Mouse (Mus musculus) embryonic facial prominence, embryonic 15.5 days (tissue): Measurements from ENCODE around the gene Methig1. TPM values are rescaled to one million over a fixed set of nuclear protein-coding genes. Genes with fewer than 3 reads are reported as not detected.
A peak's percentile ranks its signal among the peaks of the same experiment; 100 is the strongest.
"Not testable (repeated sequence)": the region's sequence is repeated elsewhere in the genome, so short reads cannot be mapped to it uniquely, and the experiment has no call there.

Experiments
- ATAC-seq: fragments of 200-750 bp; cut with Nextera tagmentation; 2 replicates; pipeline ENCODE4 v1.8.0; 2017; ENCODE audit warnings: low read depth, moderate TSS enrichment; ENCODE audit not compliant: insufficient number of reproducible peaks, low FRiP score, low TSS enrichment
- H3K27ac ChIP-seq: fragments of 300-500 bp; sonication (generic); replicated peaks from 2 replicates; pipeline ENCODE4 v1.5.1; 2015; ENCODE audit warnings: mild to moderate bottlenecking, inconsistent platforms
- H3K27me3 ChIP-seq: fragments of 300-500 bp; sonication (generic); 2 replicates; pipeline ENCODE4 v1.6.1; 2015; ENCODE audit warnings: inconsistent platforms
- H3K36me3 ChIP-seq: fragments of 300-500 bp; sonication (generic); 2 replicates; pipeline ENCODE4 v1.6.1; 2015; ENCODE audit warnings: mild to moderate bottlenecking, inconsistent platforms
- H3K4me1 ChIP-seq: fragments of 300-500 bp; sonication (generic); 2 replicates; pipeline ENCODE4 v1.6.1; 2015; ENCODE audit warnings: inconsistent platforms
- H3K4me2 ChIP-seq: fragments of 300-500 bp; sonication (generic); replicated peaks from 2 replicates; pipeline ENCODE4 v1.6.1; 2015; ENCODE audit warnings: mild to moderate bottlenecking, inconsistent platforms
- H3K4me3 ChIP-seq: fragments of 300-500 bp; sonication (generic); replicated peaks from 2 replicates; pipeline ENCODE4 v1.5.1; 2015; ENCODE audit warnings: mild to moderate bottlenecking, inconsistent platforms
- H3K9ac ChIP-seq: fragments of 300-500 bp; sonication (generic); 2 replicates; pipeline ENCODE4 v1.6.1; 2015; ENCODE audit warnings: inconsistent platforms
- H3K9me3 ChIP-seq: fragments of 300-500 bp; sonication (generic); replicated peaks from 2 replicates; pipeline ENCODE4 v1.6.1; 2016; ENCODE audit warnings: inconsistent platforms
- WGBS: fragments of 180-500 bp; shearing (Covaris S2); methylation state at CpG from one replicate; pipeline ENCODE4 v1.1.7; 2015; 5-methylcytosine and 5-hydroxymethylcytosine counted together
- polyA plus RNA-seq: library from polyadenylated mRNA; unstranded; fragments of >200 nt; fragmentation: Nextera tagmentation; extraction: Ambion mirVana; gene quantifications from 2 replicates; pipeline ENCODE4 v1.2.1, GENCODE M21; 2015

Gene Methig1
- polyA plus RNA-seq, 1 experiment from 2014 or later, result not detected

GRCm38 (mm10) chr15:100321134-100321533 lies 31.8 kb upstream of the Methig1 start:
- WGBS, result 56% methylated on average over 5 of the region's 5 CpGs
- H3K4me2 ChIP-seq, result no peak overlapping the region
- ATAC-seq, result no peak
- no peak overlapping the region for H3K9ac ChIP-seq
- peaks cover 5% of the 10 kb centered on the region; the same call in 1 of the 2 replicates for H3K4me1 ChIP-seq
- peak overlapping the region; percentile 1; the same call in 1 of the 2 replicates for H3K27ac ChIP-seq
- no peak overlapping the region for H3K4me3 ChIP-seq
- H3K36me3 ChIP-seq, result no peaks in the 10 kb centered on the region
- H3K9me3 ChIP-seq, result no peaks in the 10 kb centered on the region
- H3K27me3 ChIP-seq, result no peaks in the 10 kb centered on the region

DNA sequence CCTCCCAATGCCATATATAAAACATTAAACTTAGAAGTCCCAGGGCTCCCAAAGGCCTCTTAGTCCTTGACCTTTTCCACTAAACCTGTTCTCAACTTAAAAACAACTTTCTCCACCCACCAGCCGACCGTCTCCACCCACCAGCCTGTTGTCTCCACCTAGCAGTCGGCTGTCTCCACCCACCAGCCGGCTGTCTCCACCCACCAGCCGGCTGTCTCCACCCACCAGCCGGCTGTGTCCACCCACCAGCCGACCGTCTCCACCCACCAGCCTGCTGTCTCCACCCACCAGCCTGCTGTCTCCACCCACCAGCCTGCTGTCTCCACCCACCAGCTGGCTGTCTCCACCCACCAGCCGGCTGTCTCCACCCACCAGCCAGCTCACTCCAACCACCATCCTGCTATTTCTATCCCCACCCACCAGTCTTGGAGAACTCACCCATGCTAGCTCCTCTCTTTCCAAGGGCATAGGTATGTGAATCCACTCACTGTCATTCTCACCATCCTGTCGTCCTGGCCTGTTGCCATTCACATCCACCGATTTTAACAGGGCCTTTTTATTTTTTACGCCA lies 28.8 kb upstream of the Methig1 start:
- Histone ChIP-seq H3K4me1 (peaks cover 5% of the 10 kb centered on the region; the same call in 1 of the 2 replicates), H3K4me2 (no peak overlapping the region), H3K9ac (no peak overlapping the region), H3K27me3 (no peaks in the 10 kb centered on the region), H3K4me3 (no peak overlapping the region), H3K9me3 (no peaks in the 10 kb centered on the region), H3K27ac (no peak overlapping the region), H3K36me3 (no peaks in the 10 kb centered on the region)
- no peak for ATAC-seq
- WGBS, result 71% methylated on average over 12 of the region's 12 CpGs

DNA sequence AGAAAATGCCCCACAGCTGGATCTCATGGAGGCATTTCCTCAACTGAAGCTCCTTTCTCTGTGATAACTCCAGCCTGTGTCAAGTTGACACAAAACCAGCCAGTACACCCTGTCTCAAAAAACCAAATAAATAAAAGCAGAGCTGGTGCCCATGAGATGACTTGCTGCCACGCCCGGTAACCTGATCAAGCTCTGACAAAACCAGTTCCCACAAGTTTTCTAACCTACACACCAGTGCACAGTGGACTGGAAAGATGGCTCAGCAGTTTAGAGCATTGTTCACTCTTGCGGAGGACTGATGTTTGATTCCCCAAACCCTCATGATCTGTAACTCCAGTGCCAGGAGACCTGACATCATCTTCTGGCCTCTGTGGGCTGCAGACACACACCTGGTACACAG lies 27.7 kb upstream of the Methig1 start:
- Histone ChIP-seq H3K4me2 (no peak overlapping the region), H3K27ac (peak overlapping the region; percentile 17; the same call in 1 of the 2 replicates), H3K27me3 (no peaks in the 10 kb centered on the region), H3K9me3 (no peaks in the 10 kb centered on the region), H3K4me1 (peaks cover under 1% of the 10 kb centered on the region; the same call in 1 of the 2 replicates), H3K36me3 (no peaks in the 10 kb centered on the region), H3K9ac (no peak overlapping the region), H3K4me3 (no peak overlapping the region)
- WGBS, result 64% methylated on average over 3 of the region's 3 CpGs
- ATAC-seq, result 0 out of 2 replicates have a peak, but pooled peaks have one; percentile 24

DNA sequence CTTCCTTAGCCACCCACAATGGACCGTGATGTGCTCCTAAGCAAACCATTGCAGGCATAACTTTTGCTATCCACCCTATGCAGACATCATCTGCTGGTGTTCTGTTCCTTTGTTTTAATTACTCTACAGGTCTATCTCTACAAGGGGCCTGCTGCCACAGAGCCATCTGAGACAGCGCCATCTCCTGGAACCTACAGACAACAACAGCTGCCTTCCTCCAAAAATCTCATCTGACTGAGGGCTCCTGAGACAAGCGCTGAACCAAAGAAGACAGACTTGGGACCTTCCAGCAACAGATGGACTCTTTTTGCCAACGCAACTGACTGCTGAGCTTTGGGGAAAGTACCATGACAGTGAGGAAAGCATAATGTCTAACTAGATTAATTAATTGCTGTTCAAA lies 24.9 kb upstream of the Methig1 start:
- not testable (repeated sequence) for H3K4me1 ChIP-seq, H3K9me3 ChIP-seq, H3K27me3 ChIP-seq, H3K27ac ChIP-seq, H3K4me2 ChIP-seq, ATAC-seq, H3K36me3 ChIP-seq, H3K4me3 ChIP-seq, H3K9ac ChIP-seq
- WGBS, result 76% methylated on average over 4 of the region's 4 CpGs

DNA sequence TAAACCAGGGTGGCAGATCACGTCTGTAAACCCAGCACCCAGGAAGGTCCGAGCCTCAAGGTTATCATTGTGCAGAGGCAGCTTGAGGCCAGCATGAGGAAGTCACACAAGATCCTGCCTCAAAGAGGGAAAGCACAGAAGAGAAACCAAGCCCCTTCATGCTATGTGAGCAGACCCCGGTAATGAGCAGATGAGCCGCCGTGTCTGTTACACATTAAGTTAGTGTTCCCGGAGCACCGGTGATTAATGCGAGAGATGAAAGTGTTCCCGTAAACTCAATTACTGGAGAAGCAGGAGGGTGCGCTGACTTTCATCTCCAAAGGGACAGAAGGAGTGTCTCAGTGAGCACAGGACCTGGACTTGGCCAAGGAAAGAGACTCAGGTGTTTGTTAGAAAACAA lies 23.6 kb upstream of the Methig1 start:
- not testable (repeated sequence) for H3K9ac ChIP-seq, H3K4me3 ChIP-seq, H3K4me1 ChIP-seq, ATAC-seq, H3K9me3 ChIP-seq, H3K4me2 ChIP-seq, H3K36me3 ChIP-seq, H3K27ac ChIP-seq, H3K27me3 ChIP-seq
- 31% methylated on average over 10 of the region's 10 CpGs for WGBS

- H3K27me3 ChIP-seq, result no peaks in the 10 kb centered on the region
- H3K9ac ChIP-seq, result no peak overlapping the region
- H3K4me3 ChIP-seq, result no peak overlapping the region
- 84% methylated on average over 7 of the region's 7 CpGs for WGBS
- no peak overlapping the region for H3K4me2 ChIP-seq
- no peak overlapping the region for H3K27ac ChIP-seq
- H3K9me3 ChIP-seq, result no peaks in the 10 kb centered on the region
- no peaks in the 10 kb centered on the region for H3K36me3 ChIP-seq
- H3K4me1 ChIP-seq, result no peaks in the 10 kb centered on the region
- no peak for ATAC-seq
Measured at GRCm38 (mm10) chr15:100330739-100331138, 22.2 kb upstream of the Methig1 start.

DNA sequence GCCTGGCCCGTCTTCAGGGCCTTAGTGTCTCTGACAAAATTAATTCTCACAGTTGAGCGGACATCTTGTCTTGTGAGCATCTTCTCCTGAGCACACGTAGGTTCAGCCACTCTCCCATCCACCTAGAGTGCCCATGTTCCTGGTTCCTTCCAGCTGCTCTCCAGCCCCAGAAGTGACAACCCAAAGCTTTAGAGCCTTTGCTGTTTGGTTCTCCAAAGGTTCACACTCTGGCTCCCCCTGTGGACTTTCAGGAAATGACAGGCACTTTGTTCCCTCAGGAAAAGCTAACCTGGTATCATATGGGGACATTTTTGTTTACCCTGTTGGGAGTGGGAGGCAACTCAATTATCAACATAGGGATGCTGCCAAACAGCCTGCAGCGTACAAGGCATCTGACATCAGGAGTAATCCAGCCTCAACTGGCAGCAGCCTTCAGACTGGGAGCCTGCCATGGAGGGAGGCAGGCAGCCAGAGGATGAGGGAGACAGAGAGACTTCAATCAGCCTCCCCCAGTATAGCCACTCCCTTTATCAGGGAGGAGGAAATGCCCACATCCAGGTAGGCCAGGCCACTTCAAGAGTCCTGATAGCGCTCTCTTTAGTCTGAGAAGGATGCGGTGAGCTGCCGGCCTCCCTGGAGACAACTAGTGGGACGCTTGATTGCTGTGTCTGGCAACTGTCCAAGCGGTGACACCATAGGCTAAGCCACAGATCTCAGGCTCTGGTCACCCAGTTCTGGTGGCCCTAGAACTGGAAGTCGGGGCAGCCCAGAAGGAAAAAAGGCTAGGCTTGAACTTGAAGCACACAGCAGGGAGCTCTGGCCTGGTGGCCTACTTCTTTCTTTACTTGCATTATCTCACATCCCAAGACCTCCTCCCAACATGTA lies 20.6 kb upstream of the Methig1 start:
- ATAC-seq, result peak; percentile 41; the same call in 1 of the 2 replicates
- not testable (repeated sequence) for H3K36me3 ChIP-seq, H3K27me3 ChIP-seq, H3K4me1 ChIP-seq, H3K4me2 ChIP-seq, H3K4me3 ChIP-seq, H3K9me3 ChIP-seq, H3K27ac ChIP-seq, H3K9ac ChIP-seq
- WGBS, result 30% methylated on average over 3 of the region's 10 CpGs

- no peaks in the 10 kb centered on the region for H3K9me3 ChIP-seq
- 53% methylated on average over 10 of the region's 10 CpGs for WGBS
- H3K27ac ChIP-seq, result no peak within 1 kb of the TSS
- H3K36me3 ChIP-seq, result no peaks in the 10 kb centered on the region
- ATAC-seq, result no peak
- no peaks in the 10 kb centered on the region for H3K27me3 ChIP-seq
- H3K4me2 ChIP-seq, result no peak within 1 kb of the TSS
- no peak within 1 kb of the TSS for H3K4me3 ChIP-seq
- no peaks in the 10 kb centered on the region for H3K4me1 ChIP-seq
- no peak within 1 kb of the TSS for H3K9ac ChIP-seq
Measured at GRCm38 (mm10) chr15:100334629-100335028, 18.3 kb upstream of the Methig1 start, which contains the start of gene Mettl7a3. Mettl7a3 (plus strand) TSS chr15:100334929.

GRCm38 (mm10) chr15:100337328-100337727 lies 15.6 kb upstream of the Methig1 start:
- ATAC-seq, H3K36me3 ChIP-seq: not testable (repeated sequence)

DNA sequence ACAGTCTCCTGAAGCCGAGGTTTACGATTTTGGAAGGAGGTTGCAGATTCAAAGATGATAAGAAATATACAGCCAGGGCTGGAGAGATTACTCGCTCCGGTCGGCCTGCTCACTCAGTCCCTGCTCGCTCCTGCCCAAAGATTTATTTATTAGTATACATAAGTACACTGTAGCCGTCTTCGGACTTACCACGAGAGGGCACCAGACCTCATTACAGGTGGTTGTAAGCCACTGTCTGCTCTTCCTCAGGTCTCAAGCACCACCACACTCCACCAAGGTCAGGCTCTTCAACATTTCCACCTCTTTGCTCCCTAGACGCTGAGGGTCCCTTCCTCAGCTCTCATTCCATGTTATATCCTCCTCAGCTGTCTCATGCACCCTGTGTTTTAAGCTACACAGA lies 15.1 kb upstream of the Methig1 start:
- WGBS, result 37% methylated on average over 10 of the region's 10 CpGs
- not testable (repeated sequence) for H3K36me3 ChIP-seq, H3K4me2 ChIP-seq, H3K4me1 ChIP-seq, H3K27ac ChIP-seq, H3K4me3 ChIP-seq, ATAC-seq, H3K9ac ChIP-seq, H3K27me3 ChIP-seq, H3K9me3 ChIP-seq

More at GRCm38 (mm10) chr15:100337328-100337727, 15.6 kb upstream of the Methig1 start:
- not testable (repeated sequence) for H3K9ac ChIP-seq, H3K27ac ChIP-seq, H3K4me1 ChIP-seq, H3K27me3 ChIP-seq, H3K4me2 ChIP-seq, H3K9me3 ChIP-seq, H3K4me3 ChIP-seq

GRCm38 (mm10) chr15:100341314-100341980 lies 11.5 kb upstream of the Methig1 start:
- 58% methylated on average over 5 of the region's 5 CpGs for WGBS
- H3K4me2 ChIP-seq, H3K9ac ChIP-seq, H3K27me3 ChIP-seq, H3K36me3 ChIP-seq, H3K27ac ChIP-seq, H3K4me1 ChIP-seq, H3K9me3 ChIP-seq, H3K4me3 ChIP-seq: not testable (repeated sequence)
- peak; percentile 62; the same call in 1 of the 2 replicates for ATAC-seq
